Mouse (Mus musculus): ENCODE results near the gene Gm49318. TPM values are rescaled to one million over a fixed set of nuclear protein-coding genes. Genes with fewer than 3 reads are reported as not detected.

Gene Gm49318
- polyA plus RNA-seq (2014; fragmentation: Illumina TruSeq; extraction: RNeasy Lipid Tissue Mini Kit (QIAGEN cat#74804); ENCODE audit: low replicate concordance) = not detected

GRCm38 (mm10) chr9:22070791-22071573 lies at the start of gene Gm49318, which contains the start of gene Zfp653:
TSS of gene Gm49318 (minus strand) at chr9:22071259.
TSS of gene Zfp653 (minus strand) at chr9:22071376.

DNA sequence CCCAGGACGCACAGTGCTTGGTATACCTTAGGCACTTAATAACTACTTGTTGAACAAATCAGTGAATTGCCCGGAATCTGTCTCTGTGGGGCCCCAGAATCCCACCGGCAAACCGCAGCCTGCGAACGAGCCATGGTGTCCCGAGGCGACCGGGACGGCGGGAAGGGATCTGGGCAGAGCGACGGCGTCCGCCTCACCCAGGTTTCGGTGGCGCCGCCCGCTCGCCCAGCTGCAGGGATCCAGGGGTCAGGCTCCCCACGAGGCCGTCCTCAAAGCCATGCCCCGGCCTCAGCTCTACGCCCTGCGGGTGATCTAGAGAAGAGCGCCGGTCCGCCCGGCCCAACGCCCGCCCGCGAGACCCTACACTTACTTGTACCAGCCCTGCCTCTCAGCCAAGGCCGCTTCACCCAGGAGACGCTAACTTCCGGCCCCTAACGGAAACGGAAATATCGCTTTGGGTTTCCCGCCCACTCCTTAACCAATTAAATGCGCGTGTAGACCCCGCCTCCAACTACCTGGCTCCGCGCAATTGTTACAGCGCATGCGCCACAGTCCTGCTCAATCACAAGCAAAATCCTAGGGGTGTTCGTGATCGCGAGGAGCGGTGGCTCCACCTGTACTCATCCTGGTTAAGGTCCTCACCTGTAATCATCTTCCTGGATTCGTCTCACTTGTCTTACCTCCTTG lies 45.8 kb upstream of the Gm49318 start, which contains the start of gene Elof1:
Elof1 (minus strand) TSS at position 433 of the 687 bp plus-strand sequence.

DNA sequence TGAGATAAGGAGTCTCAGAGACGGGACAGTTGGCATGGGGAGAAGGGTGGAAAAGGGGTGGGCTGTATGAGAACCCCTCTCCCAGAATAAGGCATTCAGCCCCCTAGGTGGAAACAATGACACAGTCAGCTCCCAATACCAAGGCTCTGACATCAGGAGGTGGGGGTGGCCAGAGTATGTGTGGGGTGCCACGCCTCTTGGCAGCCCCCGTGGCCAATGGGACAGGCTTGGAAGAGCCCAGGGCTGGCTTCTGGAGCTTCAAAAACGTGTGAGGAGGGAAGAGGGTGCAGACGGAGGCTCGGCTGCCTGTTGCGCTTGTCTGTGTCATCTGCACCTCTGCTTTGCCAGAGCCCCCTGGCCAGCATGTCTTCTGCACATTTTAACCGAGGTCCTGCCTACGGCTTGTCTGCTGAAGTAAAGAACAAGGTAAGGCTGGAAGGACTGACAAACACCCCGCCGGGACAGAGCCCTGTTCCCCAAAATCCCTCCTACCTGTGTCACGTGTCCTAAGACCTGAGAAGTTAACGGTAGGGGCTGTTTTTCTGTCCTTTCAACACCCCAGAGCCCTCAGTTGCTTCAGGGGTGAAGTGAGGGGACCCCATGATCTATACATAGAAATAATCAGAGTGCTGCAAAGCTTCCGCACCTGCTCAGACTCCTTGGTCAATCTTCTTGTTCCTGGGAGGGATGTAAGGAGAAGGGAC lies 28.1 kb upstream of the Gm49318 start, which contains the start of gene Cnn1:
Cnn1 (plus strand) TSS at position 224 of the 704 bp plus-strand sequence.

GRCm38 (mm10) chr9:22085022-22085834 lies 14.2 kb upstream of the Gm49318 start, which contains the start of gene Ecsit:
TSS of gene Ecsit (minus strand) at chr9:22085438.

DNA sequence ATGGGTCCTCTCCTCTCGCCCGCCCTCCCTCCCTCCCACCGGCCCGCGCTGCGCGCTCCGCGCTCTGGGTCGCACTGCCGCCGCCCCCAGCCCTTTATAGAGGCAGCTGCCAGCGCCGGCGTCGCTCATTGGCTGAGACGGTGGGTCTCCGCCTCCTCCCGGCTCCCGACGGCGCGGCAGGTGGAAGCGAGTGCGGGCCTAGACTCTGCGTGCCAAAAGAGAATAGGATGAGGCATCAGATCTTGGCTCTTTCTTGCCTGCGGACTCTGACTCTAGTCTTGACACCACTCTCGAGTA lies 19.2 kb downstream of the Gm49318 start, which contains the start of gene Elavl3:
Elavl3 (minus strand) TSS at position 66 of the 297 bp plus-strand sequence.

DNA sequence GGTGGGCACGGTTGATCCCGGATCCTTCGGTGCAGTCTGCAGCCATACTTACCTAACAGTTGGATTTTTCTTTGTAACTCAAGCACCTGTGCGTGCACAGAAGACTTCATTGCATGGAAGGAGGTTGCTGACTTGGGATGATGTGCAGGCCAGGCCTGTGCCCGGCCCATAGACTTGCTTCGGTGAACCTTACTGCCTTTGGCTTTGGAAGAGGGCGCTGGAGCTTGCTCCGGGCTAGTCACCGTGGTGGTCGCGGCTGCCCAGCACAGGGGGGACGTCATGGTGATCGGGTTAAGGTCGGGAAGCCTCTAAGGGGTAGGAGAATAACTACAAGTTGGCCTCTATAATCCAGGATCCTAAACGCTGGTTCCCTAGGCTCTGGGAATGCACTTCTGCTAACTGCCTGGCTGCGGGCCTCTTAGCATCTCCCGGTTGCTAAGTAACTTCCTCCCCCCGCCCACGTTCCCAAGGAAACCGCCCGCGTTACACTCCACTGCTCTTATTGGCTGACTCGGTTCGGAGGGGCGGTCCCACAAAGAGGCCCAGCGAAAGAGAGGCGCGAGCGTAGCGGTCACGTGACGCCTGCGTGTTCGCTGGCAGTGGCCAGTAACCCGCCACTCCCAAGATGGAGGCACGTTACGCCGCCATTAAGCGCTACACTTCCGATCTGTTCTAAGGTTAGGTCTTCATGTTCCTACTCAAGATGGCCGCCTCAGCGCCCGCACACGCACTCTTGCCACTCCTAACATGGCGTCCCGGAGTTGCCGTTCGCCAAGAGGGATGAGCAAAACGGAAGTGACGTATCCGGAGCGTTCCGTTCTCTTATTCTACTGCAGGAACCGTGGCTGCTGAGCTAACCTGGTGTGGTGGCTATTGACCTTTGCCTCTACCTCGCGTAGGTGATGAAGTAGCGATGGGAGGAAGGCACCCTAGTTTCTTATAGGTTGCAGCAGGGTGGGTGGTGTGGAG lies 68.6 kb downstream of the Gm49318 start, which contains the start of the genes Ccdc151 and Prkcsh:
Ccdc151 (minus strand) TSS at position 441 of the 969 bp plus-strand sequence.
Prkcsh (plus strand) TSS at position 613 of the 969 bp plus-strand sequence.

GRCm38 (mm10) chr9:21989230-21990110 lies 81.6 kb downstream of the Gm49318 start, which contains the start of gene Rgl3:
TSS of gene Rgl3 (minus strand) at chr9:21989446.

Other genes with a start within 250 kb of the Gm49318 start
- gene Angptl8, start 235.7 kb downstream of the Gm49318 start, polyA plus RNA-seq (2014; fragmentation: Illumina TruSeq; extraction: RNeasy Lipid Tissue Mini Kit (QIAGEN cat#74804); ENCODE audit: low replicate concordance) = not detected
- 2.5 TPM for gene Dock6, start 218.6 kb downstream of the Gm49318 start, polyA plus RNA-seq (2014; fragmentation: Illumina TruSeq; extraction: RNeasy Lipid Tissue Mini Kit (QIAGEN cat#74804); ENCODE audit: low replicate concordance)
- gene Rab3d, start 153.1 kb downstream of the Gm49318 start, polyA plus RNA-seq (2014; fragmentation: Illumina TruSeq; extraction: RNeasy Lipid Tissue Mini Kit (QIAGEN cat#74804); ENCODE audit: low replicate concordance) = 2.6 TPM
- not detected for gene Ccdc159, start 143.8 kb downstream of the Gm49318 start, polyA plus RNA-seq (2014; fragmentation: Illumina TruSeq; extraction: RNeasy Lipid Tissue Mini Kit (QIAGEN cat#74804); ENCODE audit: low replicate concordance)
- 0.67 TPM for gene Tmem205, start 143.7 kb downstream of the Gm49318 start, polyA plus RNA-seq (2014; fragmentation: Illumina TruSeq; extraction: RNeasy Lipid Tissue Mini Kit (QIAGEN cat#74804); ENCODE audit: low replicate concordance)
- 0.15 TPM for gene Plppr2, start 134.2 kb downstream of the Gm49318 start, polyA plus RNA-seq (2014; fragmentation: Illumina TruSeq; extraction: RNeasy Lipid Tissue Mini Kit (QIAGEN cat#74804); ENCODE audit: low replicate concordance)
- 2.8 TPM for gene Swsap1, start 115.5 kb downstream of the Gm49318 start, polyA plus RNA-seq (2014; fragmentation: Illumina TruSeq; extraction: RNeasy Lipid Tissue Mini Kit (QIAGEN cat#74804); ENCODE audit: low replicate concordance)
- gene Epor, start 107.8 kb downstream of the Gm49318 start, polyA plus RNA-seq (2014; fragmentation: Illumina TruSeq; extraction: RNeasy Lipid Tissue Mini Kit (QIAGEN cat#74804); ENCODE audit: low replicate concordance) = not detected
- gene Rgl3, start 81.8 kb downstream of the Gm49318 start, polyA plus RNA-seq (2014; fragmentation: Illumina TruSeq; extraction: RNeasy Lipid Tissue Mini Kit (QIAGEN cat#74804); ENCODE audit: low replicate concordance) = not detected
- not detected for gene Ccdc151, start 68.6 kb downstream of the Gm49318 start, polyA plus RNA-seq (2014; fragmentation: Illumina TruSeq; extraction: RNeasy Lipid Tissue Mini Kit (QIAGEN cat#74804); ENCODE audit: low replicate concordance)
- gene Prkcsh, start 68.5 kb downstream of the Gm49318 start, polyA plus RNA-seq (2014; fragmentation: Illumina TruSeq; extraction: RNeasy Lipid Tissue Mini Kit (QIAGEN cat#74804); ENCODE audit: low replicate concordance) = 4.0 TPM
- gene Elavl3, start 19.2 kb downstream of the Gm49318 start, polyA plus RNA-seq (2014; fragmentation: Illumina TruSeq; extraction: RNeasy Lipid Tissue Mini Kit (QIAGEN cat#74804); ENCODE audit: low replicate concordance) = 0.37 TPM
- not detected for gene Zfp653, start 117 bp upstream of the Gm49318 start, polyA plus RNA-seq (2014; fragmentation: Illumina TruSeq; extraction: RNeasy Lipid Tissue Mini Kit (QIAGEN cat#74804); ENCODE audit: low replicate concordance)
- gene Ecsit, start 14.2 kb upstream of the Gm49318 start, polyA plus RNA-seq (2014; fragmentation: Illumina TruSeq; extraction: RNeasy Lipid Tissue Mini Kit (QIAGEN cat#74804); ENCODE audit: low replicate concordance) = 2.3 TPM
- gene Cnn1, start 28.0 kb upstream of the Gm49318 start, polyA plus RNA-seq (2014; fragmentation: Illumina TruSeq; extraction: RNeasy Lipid Tissue Mini Kit (QIAGEN cat#74804); ENCODE audit: low replicate concordance) = 48.9 TPM
- gene Elof1, start 45.9 kb upstream of the Gm49318 start, polyA plus RNA-seq (2014; fragmentation: Illumina TruSeq; extraction: RNeasy Lipid Tissue Mini Kit (QIAGEN cat#74804); ENCODE audit: low replicate concordance) = 0.97 TPM
- 5.3 TPM for gene Acp5, start 64.5 kb upstream of the Gm49318 start, polyA plus RNA-seq (2014; fragmentation: Illumina TruSeq; extraction: RNeasy Lipid Tissue Mini Kit (QIAGEN cat#74804); ENCODE audit: low replicate concordance)
- not detected for gene Pigyl, start 85.6 kb upstream of the Gm49318 start, polyA plus RNA-seq (2014; fragmentation: Illumina TruSeq; extraction: RNeasy Lipid Tissue Mini Kit (QIAGEN cat#74804); ENCODE audit: low replicate concordance)
- gene Zfp872, start 116.8 kb upstream of the Gm49318 start, polyA plus RNA-seq (2014; fragmentation: Illumina TruSeq; extraction: RNeasy Lipid Tissue Mini Kit (QIAGEN cat#74804); ENCODE audit: low replicate concordance) = 0.19 TPM
- gene Zfp809, start 154.5 kb upstream of the Gm49318 start, polyA plus RNA-seq (2014; fragmentation: Illumina TruSeq; extraction: RNeasy Lipid Tissue Mini Kit (QIAGEN cat#74804); ENCODE audit: low replicate concordance) = 74.5 TPM
- 6.2 TPM for gene Zfp599, start 188.6 kb upstream of the Gm49318 start, polyA plus RNA-seq (2014; fragmentation: Illumina TruSeq; extraction: RNeasy Lipid Tissue Mini Kit (QIAGEN cat#74804); ENCODE audit: low replicate concordance)
- 16.3 TPM for gene Zfp810, start 236.4 kb upstream of the Gm49318 start, polyA plus RNA-seq (2014; fragmentation: Illumina TruSeq; extraction: RNeasy Lipid Tissue Mini Kit (QIAGEN cat#74804); ENCODE audit: low replicate concordance)

All from small intestine, adult 10 weeks (tissue).